Mouse (Mus musculus): ENCODE measurements around the gene Nps. TPM values are rescaled to one million over a fixed set of nuclear protein-coding genes. Genes with fewer than 3 reads are reported as not detected.

The Nps gene
- polyA plus RNA-seq, 1 experiment from 2014 or later = not detected

- Histone ChIP-seq H3K36me3 (ENCODE audit: poor library complexity, severe bottlenecking) (no peaks in the 10 kb centered on the region), H3K9ac (no peak overlapping the region), H3K27ac (no peak overlapping the region), H3K27me3 (no peaks in the 10 kb centered on the region), H3K4me3 (no peak overlapping the region), H3K9me3 (replicated peaks) (no peaks in the 10 kb centered on the region), H3K4me1 (no peaks in the 10 kb centered on the region), H3K4me2 (no peak overlapping the region)
- 86% methylated on average over 5 of the region's 5 CpGs for WGBS
- ATAC-seq = no peak
Measured at GRCm38 (mm10) chr7:135246386-135246785, 12.1 kb upstream of the Nps start.

- no peak overlapping the region for H3K4me3 ChIP-seq
- no peaks in the 10 kb centered on the region; the same call in 1 of the 2 replicates for H3K9me3 ChIP-seq (replicated peaks)
- WGBS = 98% methylated on average over 2 of the region's 2 CpGs
- no peak overlapping the region for H3K4me2 ChIP-seq
- no peaks in the 10 kb centered on the region for H3K4me1 ChIP-seq
- H3K9ac ChIP-seq = no peak overlapping the region
- ATAC-seq = no peak
- H3K36me3 ChIP-seq (ENCODE audit: poor library complexity, severe bottlenecking) = no peaks in the 10 kb centered on the region
- H3K27ac ChIP-seq = no peak overlapping the region
- no peaks in the 10 kb centered on the region for H3K27me3 ChIP-seq
Measured at GRCm38 (mm10) chr7:135253249-135253648, 5.3 kb upstream of the Nps start.

- Histone ChIP-seq H3K9me3 (replicated peaks) (no peaks in the 10 kb centered on the region; the same call in 1 of the 2 replicates), H3K27ac (no peak overlapping the region), H3K9ac (no peak overlapping the region), H3K4me3 (no peak overlapping the region), H3K4me1 (no peaks in the 10 kb centered on the region), H3K27me3 (no peaks in the 10 kb centered on the region), H3K4me2 (no peak overlapping the region), H3K36me3 (ENCODE audit: poor library complexity, severe bottlenecking) (no peaks in the 10 kb centered on the region)
- 93% methylated on average over 2 of the region's 2 CpGs for WGBS
- ATAC-seq = no peak
Measured at GRCm38 (mm10) chr7:135254423-135254822, 4.1 kb upstream of the Nps start.

- no peak for ATAC-seq
- Histone ChIP-seq H3K27me3 (no peaks in the 10 kb centered on the region), H3K27ac (no peak overlapping the region), H3K4me3 (no peak overlapping the region), H3K4me2 (no peak overlapping the region), H3K9me3 (replicated peaks) (no peaks in the 10 kb centered on the region), H3K36me3 (ENCODE audit: poor library complexity, severe bottlenecking) (no peaks in the 10 kb centered on the region), H3K4me1 (no peaks in the 10 kb centered on the region), H3K9ac (no peak overlapping the region)
- WGBS = 92% methylated on average over 5 of the region's 5 CpGs
Measured at GRCm38 (mm10) chr7:135271011-135271410, 12.5 kb downstream of the Nps start.

- WGBS = 93% methylated on average over 3 of the region's 3 CpGs
- H3K4me3 ChIP-seq = no peak overlapping the region
- no peak overlapping the region for H3K4me2 ChIP-seq
- no peaks in the 10 kb centered on the region for H3K36me3 ChIP-seq (ENCODE audit: poor library complexity, severe bottlenecking)
- H3K9me3 ChIP-seq (replicated peaks) = no peaks in the 10 kb centered on the region
- no peak for ATAC-seq
- no peaks in the 10 kb centered on the region for H3K4me1 ChIP-seq
- no peak overlapping the region for H3K27ac ChIP-seq
- H3K27me3 ChIP-seq = no peaks in the 10 kb centered on the region
- no peak overlapping the region for H3K9ac ChIP-seq
Measured at GRCm38 (mm10) chr7:135283212-135283611, 24.7 kb downstream of the Nps start.

GRCm38 (mm10) chr7:135289976-135290375 is 31.5 kb downstream of the Nps start:
- no peak overlapping the region for H3K27ac ChIP-seq
- H3K9ac ChIP-seq = no peak overlapping the region
- no peaks in the 10 kb centered on the region for H3K4me1 ChIP-seq
- no peak for ATAC-seq
- H3K27me3 ChIP-seq = no peaks in the 10 kb centered on the region
- no peaks in the 10 kb centered on the region for H3K9me3 ChIP-seq (replicated peaks)
- H3K36me3 ChIP-seq (ENCODE audit: poor library complexity, severe bottlenecking) = no peaks in the 10 kb centered on the region
- WGBS = 93% methylated on average over 3 of the region's 3 CpGs
- no peak overlapping the region for H3K4me3 ChIP-seq
- no peak overlapping the region for H3K4me2 ChIP-seq

GRCm38 (mm10) chr7:135291646-135292236 is 33.2 kb downstream of the Nps start:
- Histone ChIP-seq H3K36me3 (ENCODE audit: poor library complexity, severe bottlenecking) (no peaks in the 10 kb centered on the region), H3K4me1 (no peaks in the 10 kb centered on the region), H3K27ac (no peak overlapping the region), H3K27me3 (no peaks in the 10 kb centered on the region), H3K9me3 (replicated peaks) (no peaks in the 10 kb centered on the region), H3K9ac (no peak overlapping the region), H3K4me3 (no peak overlapping the region), H3K4me2 (no peak overlapping the region)
- ATAC-seq = no peak
- 91% methylated on average over 15 of the region's 15 CpGs for WGBS

GRCm38 (mm10) chr7:135294498-135294897 is 36.0 kb downstream of the Nps start:
- ATAC-seq = no peak
- Histone ChIP-seq H3K27me3 (no peaks in the 10 kb centered on the region), H3K27ac (no peak overlapping the region), H3K4me2 (no peak overlapping the region), H3K36me3 (ENCODE audit: poor library complexity, severe bottlenecking) (no peaks in the 10 kb centered on the region), H3K4me3 (no peak overlapping the region), H3K4me1 (no peaks in the 10 kb centered on the region), H3K9me3 (replicated peaks) (no peaks in the 10 kb centered on the region), H3K9ac (no peak overlapping the region)
- WGBS = 90% methylated on average over 3 of the region's 3 CpGs

GRCm38 (mm10) chr7:135304496-135304895 is 46.0 kb downstream of the Nps start:
- Histone ChIP-seq H3K27ac (no peak overlapping the region), H3K36me3 (ENCODE audit: poor library complexity, severe bottlenecking) (no peaks in the 10 kb centered on the region), H3K4me2 (no peak overlapping the region), H3K9ac (no peak overlapping the region), H3K27me3 (no peaks in the 10 kb centered on the region), H3K4me1 (no peaks in the 10 kb centered on the region), H3K4me3 (no peak overlapping the region), H3K9me3 (replicated peaks) (no peaks in the 10 kb centered on the region)
- WGBS = 83% methylated on average over 2 of the region's 2 CpGs
- no peak for ATAC-seq

Other genes starting within 250 kb of the Nps start
- not detected in 2 replicates for gene Foxi2, start 151.6 kb downstream of the Nps start, polyA plus RNA-seq (2015; fragmentation: Nextera tagmentation; extraction: Ambion mirVana)

Data from forebrain, embryonic 13.5 days (tissue).